Mouse (Mus musculus) forebrain, postnatal 0 days (tissue): ENCODE measurements around the gene Dner. TPM values are rescaled to one million over a fixed set of nuclear protein-coding genes. Genes with fewer than 3 reads are reported as not detected.

Source experiments
- ATAC-seq: fragments of 200-750 bp; cut with Nextera tagmentation; 2 replicates; pipeline ENCODE4 v1.8.0; 2017; ENCODE audit warnings: mild to moderate bottlenecking, moderate library complexity
- DNase-seq: peaks from one replicate; pipeline ENCODE4 v3.0.0-alpha.2; 2015
- H3K27ac ChIP-seq: fragments of 300-500 bp; sonication (generic); 2 replicates; pipeline ENCODE4 v1.5.1; 2014; ENCODE audit warnings: low read depth, mild to moderate bottlenecking, antibody characterized with exemption, low read length, moderate library complexity, mixed read lengths
- H3K27me3 ChIP-seq: fragments of 300-500 bp; sonication (generic); 2 replicates; pipeline ENCODE4 v1.6.1; 2014; ENCODE audit warnings: mild to moderate bottlenecking, low read length, mixed read lengths; ENCODE audit not compliant: insufficient read depth
- H3K36me3 ChIP-seq: fragments of 300-500 bp; sonication (generic); 2 replicates; pipeline ENCODE4 v1.6.1; 2014; ENCODE audit warnings: mild to moderate bottlenecking, moderate library complexity; ENCODE audit not compliant: insufficient read depth
- H3K4me1 ChIP-seq: fragments of 300-500 bp; sonication (generic); 2 replicates; pipeline ENCODE4 v1.6.1; 2014; ENCODE audit warnings: antibody characterized with exemption; ENCODE audit not compliant: insufficient read depth
- H3K4me2 ChIP-seq: fragments of 300-500 bp; sonication (generic); 2 replicates; pipeline ENCODE4 v1.6.1; 2014; ENCODE audit warnings: low read depth, mild to moderate bottlenecking, moderate library complexity
- H3K4me3 ChIP-seq: fragments of 300-500 bp; sonication (generic); 2 replicates; pipeline ENCODE4 v1.5.1; 2014; ENCODE audit warnings: low read depth, low read length, mixed read lengths
- H3K9ac ChIP-seq: fragments of 300-500 bp; sonication (generic); 2 replicates; pipeline ENCODE4 v1.6.1; 2014; ENCODE audit warnings: mild to moderate bottlenecking
- H3K9me3 ChIP-seq: fragments of 300-500 bp; sonication (generic); 2 replicates; pipeline ENCODE4 v1.6.1; 2016; ENCODE audit warnings: low read length
- CTCF ChIP-seq: sonication (generic); IDR thresholded peaks from 2 replicates; pipeline ENCODE4 v1.5.1; 2016; ENCODE audit warnings: antibody characterized with exemption, control low read depth, low read depth
- WGBS: fragments of 180-500 bp; shearing (Covaris S2); extraction: QIAGEN DNeasy Blood & Tissue Kit; methylation state at CpG from one replicate; pipeline ENCODE4 v1.1.7; 2014; 5-methylcytosine and 5-hydroxymethylcytosine counted together
- polyA plus RNA-seq: library from polyadenylated mRNA; unstranded; fragments of >200 nt; fragmentation: Nextera tagmentation; extraction: Ambion mirVana; gene quantifications from 2 replicates; pipeline ENCODE4 v1.2.1, GENCODE M21; 2015
- total RNA-seq: library from RNA; depleted of rRNA; stranded (reverse); fragments of >200 nt; gene quantifications from 2 replicates; pipeline ENCODE4 v1.2.3, GENCODE M21; 2014

Gene Dner
- total and polyA plus RNA-seq, 2 experiments from 2014 or later, result 265 to 295 TPM

GRCm38 (mm10) chr1:84404880-84405279 lies 291.1 kb downstream of the Dner start:
- ATAC-seq (no peak), DNase-seq (no peak)
- 53% methylated on average over 12 of the region's 12 CpGs for WGBS
- Histone ChIP-seq H3K27ac (no peak overlapping the region), H3K36me3 (no peaks in the 10 kb centered on the region), H3K9ac (no peak overlapping the region), H3K9me3 (no peaks in the 10 kb centered on the region), H3K4me1 (no peaks in the 10 kb centered on the region), H3K4me3 (no peak overlapping the region), H3K27me3 (no peaks in the 10 kb centered on the region), H3K4me2 (no peak overlapping the region)
- no peak for TF ChIP-seq CTCF

- Histone ChIP-seq H3K27me3 (no peaks in the 10 kb centered on the region), H3K27ac (no peak overlapping the region), H3K4me2 (no peak overlapping the region), H3K9ac (no peak overlapping the region), H3K9me3 (no peaks in the 10 kb centered on the region), H3K36me3 (no peaks in the 10 kb centered on the region), H3K4me3 (no peak overlapping the region), H3K4me1 (no peaks in the 10 kb centered on the region)
- DNase-seq (no peak), ATAC-seq (no peak)
- 69% methylated on average over 1 of the region's 1 CpGs for WGBS
- no peak for TF ChIP-seq CTCF
These were observed 293.9 kb downstream of the Dner start for GRCm38 (mm10) chr1:84402154-84402553.

GRCm38 (mm10) chr1:84399671-84400070 lies 296.4 kb downstream of the Dner start:
- TF ChIP-seq CTCF, result no peak
- WGBS, result 77% methylated on average over 3 of the region's 3 CpGs
- Histone ChIP-seq H3K4me1 (no peaks in the 10 kb centered on the region), H3K4me2 (no peak overlapping the region), H3K36me3 (no peaks in the 10 kb centered on the region), H3K9me3 (no peaks in the 10 kb centered on the region), H3K9ac (no peak overlapping the region), H3K27ac (no peak overlapping the region), H3K27me3 (no peaks in the 10 kb centered on the region), H3K4me3 (no peak overlapping the region)
- ATAC-seq, result no peak
- DNase-seq, result no peak

- no peak overlapping the region for H3K4me2 ChIP-seq
- no peak overlapping the region for H3K4me3 ChIP-seq
- no peak overlapping the region for H3K9ac ChIP-seq
- H3K27ac ChIP-seq, result no peak overlapping the region
- no peak for TF ChIP-seq CTCF
- H3K9me3 ChIP-seq, result no peaks in the 10 kb centered on the region
- H3K27me3 ChIP-seq, result no peaks in the 10 kb centered on the region
- ATAC-seq (no peak), DNase-seq (no peak)
- 93% methylated on average over 4 of the region's 4 CpGs for WGBS
- H3K36me3 ChIP-seq, result no peaks in the 10 kb centered on the region
- no peaks in the 10 kb centered on the region for H3K4me1 ChIP-seq
These were observed 296.9 kb downstream of the Dner start for GRCm38 (mm10) chr1:84399118-84399517.

GRCm38 (mm10) chr1:84396787-84397186 lies 299.2 kb downstream of the Dner start:
- WGBS, result 64% methylated on average over 3 of the region's 3 CpGs
- H3K36me3 ChIP-seq, result no peaks in the 10 kb centered on the region
- peak; percentile 20; the same call in 1 of the 2 replicates for ATAC-seq
- no peaks in the 10 kb centered on the region for H3K27me3 ChIP-seq
- no peaks in the 10 kb centered on the region for H3K4me1 ChIP-seq
- no peak overlapping the region for H3K27ac ChIP-seq
- H3K4me2 ChIP-seq, result no peak overlapping the region
- no peaks in the 10 kb centered on the region for H3K9me3 ChIP-seq
- no peak for TF ChIP-seq CTCF
- no peak overlapping the region for H3K4me3 ChIP-seq
- DNase-seq, result no peak
- H3K9ac ChIP-seq, result no peak overlapping the region

GRCm38 (mm10) chr1:84395928-84396327 lies 300.1 kb downstream of the Dner start:
- Histone ChIP-seq H3K4me1 (no peaks in the 10 kb centered on the region), H3K27ac (no peak overlapping the region), H3K9me3 (no peaks in the 10 kb centered on the region), H3K27me3 (no peaks in the 10 kb centered on the region), H3K9ac (no peak overlapping the region), H3K4me3 (no peak overlapping the region), H3K4me2 (no peak overlapping the region), H3K36me3 (no peaks in the 10 kb centered on the region)
- ATAC-seq, result no peak
- DNase-seq, result no peak
- TF ChIP-seq CTCF, result no peak
- 79% methylated on average over 8 of the region's 8 CpGs for whole genome bisulfite sequencing

GRCm38 (mm10) chr1:84390961-84391360 lies 305.1 kb downstream of the Dner start:
- H3K36me3 ChIP-seq, result no peaks in the 10 kb centered on the region
- no peak for DNase-seq
- H3K9me3 ChIP-seq, result no peaks in the 10 kb centered on the region
- H3K4me3 ChIP-seq, result no peak overlapping the region
- ATAC-seq, result no peak
- 96% methylated on average over 4 of the region's 4 CpGs for WGBS
- H3K27ac ChIP-seq, result no peak overlapping the region
- no peak overlapping the region for H3K4me2 ChIP-seq
- no peaks in the 10 kb centered on the region for H3K27me3 ChIP-seq
- H3K4me1 ChIP-seq, result no peaks in the 10 kb centered on the region
- no peak overlapping the region for H3K9ac ChIP-seq
- TF ChIP-seq CTCF, result no peak

- no peak overlapping the region for H3K4me2 ChIP-seq
- no peak overlapping the region for H3K4me3 ChIP-seq
- no peaks in the 10 kb centered on the region for H3K27me3 ChIP-seq
- H3K4me1 ChIP-seq, result no peaks in the 10 kb centered on the region
- no peak overlapping the region for H3K27ac ChIP-seq
- H3K9me3 ChIP-seq, result no peaks in the 10 kb centered on the region
- H3K36me3 ChIP-seq, result peaks cover 10% of the 10 kb centered on the region; the same call in 1 of the 2 replicates
- ATAC-seq (peak; percentile 70), DNase-seq (peak; percentile 35)
- WGBS, result 30% methylated on average over 4 of the region's 4 CpGs
- no peak overlapping the region for H3K9ac ChIP-seq
- TF ChIP-seq CTCF, result no peak
These were observed 308.4 kb downstream of the Dner start for GRCm38 (mm10) chr1:84387616-84388015.
